Mouse (Mus musculus) cerebellum, adult 9-10 months (tissue): Measurements from ENCODE around the gene Tbxas1.
A peak's percentile ranks its signal among the peaks of the same experiment; 100 is the strongest.

Experiments
- DNase-seq: peaks from one replicate; pipeline ENCODE4 v3.0.0; 2022

The Tbxas1 gene

GRCm38 (mm10) chr6:38860301-38860700 is 14.9 kb upstream of the Tbxas1 start:
- DNase-seq: no peak

DNA sequence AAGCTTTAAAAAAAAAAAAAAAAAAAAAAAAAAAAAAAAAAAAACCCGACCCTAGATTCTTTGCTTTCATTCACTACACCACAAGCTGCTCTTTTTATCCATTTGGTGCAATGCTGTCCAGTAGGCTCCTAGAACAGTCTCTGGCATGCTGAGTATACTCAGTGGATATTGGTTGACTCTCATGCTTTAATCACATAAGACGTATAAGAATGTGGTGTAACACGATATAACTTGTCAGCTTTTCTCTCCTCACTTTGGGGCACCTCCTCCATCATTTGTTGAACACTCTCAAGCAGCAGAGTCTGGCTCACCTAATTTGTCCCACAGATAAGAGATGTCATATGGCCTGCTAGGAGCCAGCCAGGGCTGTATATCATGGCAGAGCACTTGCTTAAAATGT is 11.6 kb upstream of the Tbxas1 start:
- no peak for DNase-seq

GRCm38 (mm10) chr6:38865805-38866204 is 9.4 kb upstream of the Tbxas1 start:
- no peak for DNase-seq

- no peak for DNase-seq
These were observed 8.8 kb upstream of the Tbxas1 start for GRCm38 (mm10) chr6:38866357-38866756.

DNA sequence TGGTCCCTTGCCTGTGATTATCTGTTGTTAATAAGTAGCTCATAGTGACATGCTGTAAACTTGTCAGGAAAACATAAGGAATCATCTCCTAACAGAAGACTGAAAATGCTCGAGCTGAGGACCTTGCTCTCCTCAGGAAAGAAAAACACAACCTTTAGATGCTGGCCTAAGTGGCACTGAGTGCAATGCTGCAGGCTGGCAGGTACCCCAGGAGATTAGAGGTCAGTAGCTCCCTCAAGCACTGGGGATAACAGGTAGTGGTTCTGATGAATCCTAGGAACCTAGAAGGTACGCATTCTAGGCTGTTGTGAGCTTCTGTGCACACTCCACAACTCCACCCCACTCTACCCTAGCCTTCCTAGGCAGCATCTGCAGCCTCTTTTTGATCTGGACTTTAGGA is 8.4 kb upstream of the Tbxas1 start:
- no peak for DNase-seq

GRCm38 (mm10) chr6:38867291-38867690 is 7.9 kb upstream of the Tbxas1 start:
- no peak for DNase-seq

- no peak for DNase-seq
These were observed 6.2 kb upstream of the Tbxas1 start for GRCm38 (mm10) chr6:38868974-38869373.

DNA sequence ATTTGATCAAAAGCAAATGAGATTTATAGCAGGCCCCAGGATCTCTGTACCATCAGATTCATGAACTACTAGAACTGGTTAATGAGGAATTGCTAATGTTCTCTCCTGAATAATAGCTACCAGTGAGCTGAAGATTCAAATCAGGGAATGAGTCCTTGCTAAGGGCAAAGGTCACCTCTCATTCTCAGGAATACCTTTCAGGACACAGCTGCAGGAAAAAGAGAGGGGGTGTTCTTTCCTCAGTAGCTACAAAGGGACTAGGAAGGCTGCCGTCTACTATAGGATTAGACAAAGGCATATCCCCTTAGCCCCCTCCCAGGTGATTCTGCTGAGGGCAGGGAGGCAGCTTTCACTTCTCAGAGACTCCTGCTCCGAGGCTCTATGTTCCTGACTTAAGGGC is 5.1 kb upstream of the Tbxas1 start:
- no peak for DNase-seq

- no peak for DNase-seq
These were observed 4.2 kb upstream of the Tbxas1 start for GRCm38 (mm10) chr6:38871051-38871450.

DNA sequence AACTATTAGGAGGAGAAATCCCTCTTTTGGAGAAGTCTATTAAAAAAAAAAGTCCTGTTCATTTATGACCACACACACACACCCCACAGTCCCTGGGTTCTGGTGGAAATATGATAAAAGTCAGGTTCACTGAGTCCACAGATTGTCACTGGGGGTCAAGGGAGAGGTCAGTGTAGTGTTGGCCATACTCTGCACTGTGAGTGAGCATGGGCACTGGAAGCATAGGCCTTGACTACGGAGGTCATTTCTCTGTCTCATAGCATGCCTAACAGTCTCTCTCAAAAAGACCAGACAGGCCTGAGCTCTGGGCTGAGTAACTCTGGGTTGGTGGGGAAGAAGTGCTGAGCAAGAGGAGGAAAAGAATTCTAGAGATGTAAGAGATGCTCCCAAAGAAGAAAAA is 1.9 kb upstream of the Tbxas1 start:
- no peak for DNase-seq

DNA sequence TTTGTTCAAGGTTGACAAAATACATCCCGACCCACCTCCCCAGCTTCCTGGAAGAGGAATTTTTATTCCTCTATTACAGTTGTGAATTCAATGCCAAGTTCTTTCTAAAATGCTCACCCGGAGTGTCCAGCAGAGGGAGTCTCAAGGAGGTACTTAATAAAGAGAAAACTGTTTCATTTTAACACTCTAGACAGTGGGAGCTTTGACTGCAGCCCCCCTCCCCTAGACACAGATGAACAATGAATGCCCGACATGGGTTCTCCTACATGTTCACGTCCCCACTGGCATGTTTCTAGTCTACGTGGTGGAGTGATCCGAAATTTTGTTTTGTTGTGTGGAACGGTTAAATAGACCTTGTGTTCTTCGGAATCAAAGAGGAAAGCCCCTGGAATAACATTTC is 1.2 kb upstream of the Tbxas1 start:
- peak; percentile 73 for DNase-seq

DNA sequence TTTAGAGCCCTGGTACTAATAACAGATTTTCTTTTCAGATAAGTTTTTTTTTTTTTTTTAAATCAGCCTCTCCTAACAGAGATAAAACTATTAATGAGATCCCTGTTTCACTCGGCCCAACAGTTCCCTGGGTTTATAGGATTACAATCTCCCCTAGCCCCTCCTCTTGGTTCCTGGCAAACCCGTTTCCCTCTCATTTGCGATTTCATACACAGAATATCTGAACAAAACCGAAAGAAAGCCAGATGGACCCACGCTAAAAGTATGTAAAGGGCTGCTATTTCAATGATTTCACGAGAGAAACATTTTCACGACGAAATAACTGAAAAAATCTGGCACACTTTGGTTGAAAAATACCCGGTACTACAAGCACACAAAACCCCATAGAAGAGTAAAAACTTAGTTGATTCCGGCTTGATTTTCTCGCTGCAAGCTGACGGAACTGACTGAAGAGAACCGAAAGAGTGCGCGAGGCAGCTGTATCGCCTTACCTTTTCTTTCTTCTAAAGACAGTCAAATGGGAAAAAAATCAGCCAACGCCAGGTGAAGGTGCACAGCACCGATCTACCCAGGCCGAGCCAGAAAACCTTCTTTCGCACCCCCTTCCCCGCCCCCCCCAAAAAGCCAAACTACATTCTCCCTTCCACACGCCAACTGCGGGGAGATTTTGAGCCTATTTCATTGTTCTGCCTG is 493 bp upstream of the Tbxas1 start:
- no peak for DNase-seq

GRCm38 (mm10) chr6:38876071-38876911 is 1.1 kb downstream of the Tbxas1 start, which contains the start of gene Hipk2:
Gene Hipk2 (minus strand): TSS chr6:38876165.
- DNase-seq: peak; percentile 59

- DNase-seq: no peak
These were observed 2.5 kb downstream of the Tbxas1 start for GRCm38 (mm10) chr6:38877674-38878073.

DNA sequence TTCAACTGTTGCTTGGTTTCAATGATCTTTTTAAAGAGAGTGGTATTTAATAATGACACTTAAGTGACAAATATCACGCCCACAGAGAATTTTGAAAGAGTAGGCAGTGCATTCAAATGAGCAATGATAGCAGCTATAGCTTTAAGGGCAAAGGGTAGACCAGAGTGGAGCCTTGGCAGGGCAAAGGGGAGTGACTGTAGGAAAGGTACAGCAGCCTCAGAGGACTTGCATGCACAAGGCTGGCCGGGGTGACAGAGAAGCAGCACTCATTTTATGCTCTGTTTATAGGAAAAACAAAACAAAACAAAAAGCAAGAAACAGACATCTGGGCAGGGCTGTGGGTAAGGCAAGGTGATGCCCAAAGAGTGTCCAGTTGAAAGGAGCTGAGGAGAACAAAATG is 6.3 kb downstream of the Tbxas1 start:
- no peak for DNase-seq

DNA sequence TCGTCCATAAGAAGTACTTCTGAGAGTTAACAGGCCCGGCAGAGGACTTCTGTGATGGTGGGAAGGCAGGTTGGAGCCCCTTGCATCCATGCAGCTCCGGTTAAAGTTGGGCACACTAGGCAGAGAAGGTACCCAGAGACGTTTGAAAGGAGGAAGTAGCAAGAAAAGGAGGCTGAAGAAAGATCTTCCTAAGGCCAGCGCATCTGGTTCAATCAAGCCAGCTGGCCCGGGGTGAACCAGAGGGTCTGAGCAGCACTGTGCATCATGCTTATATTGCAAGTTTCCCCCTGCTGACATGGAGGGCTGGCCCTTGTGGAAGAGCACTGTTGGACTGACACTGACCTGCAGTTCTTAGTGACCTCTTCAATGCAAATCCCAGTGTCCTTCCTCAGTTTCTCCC is 6.8 kb downstream of the Tbxas1 start:
- DNase-seq: no peak

DNA sequence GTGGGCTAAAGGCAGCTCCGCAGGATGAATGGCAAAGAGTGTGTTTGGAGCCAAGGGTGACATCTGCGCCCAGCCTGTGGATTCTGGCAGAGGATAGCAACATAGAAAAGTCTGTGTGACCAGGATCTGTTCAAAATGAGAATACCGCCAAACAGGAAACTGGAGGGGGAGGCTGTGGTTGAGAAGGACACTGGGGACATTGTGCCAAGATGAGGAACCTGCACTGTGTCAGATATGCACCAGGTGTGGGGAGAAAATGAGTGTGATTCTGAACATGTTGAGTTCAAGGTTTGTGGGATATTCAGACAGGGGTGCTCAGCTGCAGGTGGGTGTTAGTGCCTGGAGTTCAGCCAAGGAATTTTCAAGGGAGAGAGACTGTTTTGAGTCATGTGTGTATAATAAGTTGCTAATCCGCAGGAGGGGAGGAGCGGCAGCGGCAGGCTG is 7.5 kb downstream of the Tbxas1 start:
- DNase-seq: peak; percentile 61

DNA sequence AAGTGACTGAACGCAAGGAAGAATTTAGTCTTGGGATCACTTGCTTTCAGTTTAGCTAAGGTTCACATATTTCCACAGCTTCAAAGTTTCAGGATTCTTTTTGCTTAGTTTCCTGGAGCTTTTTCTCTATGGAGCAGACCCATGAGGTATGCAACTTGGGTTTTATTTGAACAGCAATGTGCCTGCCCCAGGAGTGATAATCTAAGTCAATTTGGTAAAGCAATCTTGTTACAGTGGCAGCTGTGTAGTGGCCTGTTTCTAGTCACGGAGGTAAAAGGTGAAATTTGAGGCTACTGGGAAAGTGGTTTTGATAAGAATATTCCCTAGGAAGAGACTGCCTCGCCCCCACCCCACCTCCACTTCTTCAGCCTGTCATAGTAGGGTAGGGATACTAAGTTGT is 9.3 kb downstream of the Tbxas1 start:
- DNase-seq: no peak

- DNase-seq: no peak
These were observed 9.9 kb downstream of the Tbxas1 start for GRCm38 (mm10) chr6:38885132-38885531.

DNA sequence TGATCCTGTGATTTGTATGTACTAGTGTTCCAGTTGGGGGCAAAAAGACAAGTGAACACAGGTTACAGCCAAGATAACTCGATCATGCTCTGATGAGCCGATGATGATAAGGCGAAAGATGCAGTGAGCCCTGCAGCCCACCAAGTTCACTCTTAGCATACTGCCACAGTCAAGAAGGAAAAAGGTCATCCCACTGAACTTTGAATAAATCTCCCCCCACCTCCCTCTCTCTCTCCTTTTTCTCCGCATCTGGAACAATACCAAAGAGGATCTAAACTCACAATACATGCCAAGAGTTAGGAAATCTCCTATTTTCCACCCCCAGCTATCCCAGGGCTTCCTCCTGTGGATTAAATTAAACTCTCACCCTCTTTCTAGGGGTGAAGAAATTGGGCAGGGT is 12.2 kb downstream of the Tbxas1 start:
- DNase-seq: no peak

DNA sequence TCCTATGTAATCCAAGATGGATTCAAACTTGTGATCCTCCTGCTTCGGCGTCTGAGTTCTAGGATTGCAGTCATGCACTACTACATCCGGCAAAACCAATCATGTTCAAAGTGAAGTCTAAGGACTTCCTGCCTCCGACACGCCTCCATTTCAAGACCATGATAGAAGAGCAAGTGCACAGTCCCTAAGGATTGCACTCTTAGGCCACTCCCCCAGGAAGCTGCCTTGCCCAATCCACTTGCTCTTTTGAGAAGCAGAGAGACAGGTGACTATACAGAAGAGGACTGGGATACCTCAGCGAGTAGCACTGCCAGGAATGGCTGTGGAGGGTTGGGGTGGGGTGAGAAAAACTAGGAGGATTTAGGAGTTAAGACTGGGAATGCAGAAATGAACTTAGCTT is 14.0 kb downstream of the Tbxas1 start:
- no peak for DNase-seq

DNA sequence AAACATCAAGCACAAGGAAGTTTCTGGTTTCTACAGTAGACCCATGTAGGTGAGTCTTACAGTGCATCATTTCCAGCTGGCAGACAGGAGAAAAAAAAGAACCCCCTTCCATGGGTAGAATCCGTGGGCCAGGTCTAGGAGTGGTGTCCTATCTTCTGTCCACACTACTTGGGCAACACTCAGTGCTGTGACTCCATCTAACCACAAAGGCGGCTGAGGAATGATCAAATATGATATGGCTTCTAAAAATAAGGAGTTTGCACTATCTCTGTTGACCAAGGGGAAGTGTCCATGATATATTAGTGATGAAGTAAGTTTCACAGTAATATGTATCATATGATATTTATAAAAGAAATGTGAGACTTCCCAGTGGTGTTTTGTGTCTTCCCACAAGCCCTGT is 16.8 kb downstream of the Tbxas1 start:
- no peak for DNase-seq

GRCm38 (mm10) chr6:38893615-38894014 is 18.4 kb downstream of the Tbxas1 start:
- DNase-seq: no peak

- DNase-seq: no peak
These were observed 24.9 kb downstream of the Tbxas1 start for GRCm38 (mm10) chr6:38900073-38900472.
